Mouse (Mus musculus): ENCODE measurements around the gene Pparg.

Pparg gene

DNA sequence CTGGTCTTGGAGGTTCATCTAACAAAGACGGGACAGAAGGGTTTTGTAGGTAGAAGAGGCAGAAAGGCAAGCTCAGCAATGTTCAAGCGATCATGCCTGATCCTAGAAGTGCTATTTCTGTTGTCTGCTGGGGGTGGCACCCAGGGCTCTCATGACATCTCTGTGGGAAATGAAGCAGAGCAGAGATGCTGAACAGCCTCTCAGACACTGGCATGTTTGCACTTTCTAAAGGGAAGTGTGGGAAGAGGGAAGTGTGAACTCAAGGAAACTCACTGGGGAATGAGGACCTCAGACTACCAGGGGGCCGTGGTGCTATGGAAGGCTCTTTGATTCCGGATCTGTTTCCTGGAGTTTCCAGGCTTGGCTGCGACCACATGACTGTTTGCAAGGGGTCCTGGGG is 144.2 kb downstream of the Pparg start:
- no peak for DNase-seq (ENCODE audit: low spot score in 2 of 2)

DNA sequence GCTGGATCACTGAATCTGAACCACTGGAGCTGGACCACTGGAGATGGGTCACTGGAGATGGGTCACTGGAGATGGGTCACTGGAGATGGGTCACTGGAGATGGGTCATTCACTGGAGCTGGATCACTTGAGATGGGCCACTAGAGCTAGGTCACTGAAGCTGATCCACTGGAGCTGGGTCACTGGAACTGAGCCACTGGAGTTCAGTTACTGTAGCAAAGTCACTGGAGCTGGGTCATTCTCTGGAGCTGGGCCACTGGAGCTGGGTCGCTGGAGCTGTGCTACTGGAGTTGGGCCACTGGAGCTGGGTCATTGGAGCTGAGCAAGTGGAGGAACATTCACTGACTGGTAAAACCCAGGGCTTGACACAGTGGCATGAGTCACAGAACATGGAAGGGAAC is 145.7 kb downstream of the Pparg start:
- no peak for DNase-seq (ENCODE audit: low spot score in 2 of 2)

DNA sequence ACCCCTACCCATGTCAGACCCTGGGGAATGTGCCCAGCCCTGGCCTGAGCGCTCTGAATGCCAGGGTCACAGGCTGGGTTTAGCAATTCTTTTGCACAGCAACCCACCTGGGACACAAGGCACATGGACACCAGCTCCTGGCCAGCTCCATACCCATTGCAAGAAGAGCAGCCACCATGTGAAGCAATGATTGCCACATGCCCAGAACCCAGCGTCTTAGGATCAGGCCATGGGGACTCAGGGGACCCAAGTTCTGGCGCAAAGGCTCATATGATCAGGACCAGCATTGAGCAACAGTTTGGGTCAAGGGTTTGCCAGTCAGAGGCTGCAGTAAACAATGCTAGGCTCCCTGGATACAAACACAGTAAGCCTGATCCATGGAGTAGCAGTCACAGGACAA is 150.7 kb downstream of the Pparg start:
- no peak for DNase-seq (ENCODE audit: low spot score in 2 of 2)

DNA sequence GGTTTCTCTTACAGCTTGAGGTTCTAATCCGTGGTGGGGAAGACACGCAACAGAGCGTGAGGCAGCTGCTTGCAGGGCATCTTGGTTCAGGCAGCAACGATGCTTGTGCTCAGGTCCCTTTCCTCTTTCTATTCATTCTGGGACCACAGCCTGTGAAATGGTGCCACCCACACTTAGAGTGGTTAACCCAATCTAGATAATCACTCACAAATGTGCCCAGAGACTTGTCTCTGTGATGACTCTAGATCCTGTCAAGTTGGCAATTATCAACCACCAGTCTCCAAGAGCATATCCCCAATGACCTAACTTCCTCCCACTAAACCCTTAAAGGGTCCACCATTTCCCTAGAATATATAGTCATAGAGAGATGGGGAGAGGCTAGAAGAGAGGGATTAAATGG is 152.5 kb downstream of the Pparg start:
- DNase-seq (ENCODE audit: low spot score in 2 of 2): no peak

DNA sequence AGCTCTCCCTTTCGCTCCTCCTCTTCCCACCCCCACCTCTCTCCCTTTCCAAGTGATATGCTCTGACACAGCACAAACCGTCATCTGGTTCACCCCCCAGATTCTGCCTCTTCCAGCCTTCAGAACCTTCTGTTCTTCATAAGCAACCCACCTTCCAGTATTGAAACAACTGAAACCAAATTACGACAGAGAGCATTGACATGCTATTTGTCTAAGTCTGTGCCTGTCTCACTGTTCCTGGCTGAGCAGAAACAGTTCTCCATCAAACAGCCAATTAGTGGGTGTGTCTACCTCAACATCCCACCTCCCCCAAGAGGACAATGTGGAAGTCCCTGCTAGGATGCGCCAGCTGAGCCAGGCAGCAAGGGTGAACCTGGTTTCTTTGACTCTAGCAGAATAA is 157.2 kb downstream of the Pparg start:
- no peak for DNase-seq (ENCODE audit: low spot score in 2 of 2)

DNA sequence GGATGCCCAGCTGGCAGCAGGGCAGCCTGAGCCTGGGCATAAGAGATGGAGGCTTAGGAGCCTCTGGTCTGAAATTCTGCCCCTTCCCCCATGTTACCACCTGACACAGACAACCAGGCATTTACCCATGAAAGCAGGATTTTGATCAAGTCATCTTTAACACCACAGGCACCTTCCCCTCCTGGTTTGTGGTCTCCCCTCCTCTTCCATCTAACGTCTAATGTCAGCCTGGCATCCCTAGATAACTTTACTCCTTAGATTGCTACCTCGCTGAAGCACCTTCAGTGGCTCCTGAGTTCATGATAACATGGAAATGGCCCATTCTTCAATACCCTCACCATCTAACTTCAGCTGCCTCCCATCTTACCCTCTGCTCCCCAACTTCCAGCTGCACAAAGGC is 157.6 kb downstream of the Pparg start:
- no peak for DNase-seq (ENCODE audit: low spot score in 2 of 2)

DNA sequence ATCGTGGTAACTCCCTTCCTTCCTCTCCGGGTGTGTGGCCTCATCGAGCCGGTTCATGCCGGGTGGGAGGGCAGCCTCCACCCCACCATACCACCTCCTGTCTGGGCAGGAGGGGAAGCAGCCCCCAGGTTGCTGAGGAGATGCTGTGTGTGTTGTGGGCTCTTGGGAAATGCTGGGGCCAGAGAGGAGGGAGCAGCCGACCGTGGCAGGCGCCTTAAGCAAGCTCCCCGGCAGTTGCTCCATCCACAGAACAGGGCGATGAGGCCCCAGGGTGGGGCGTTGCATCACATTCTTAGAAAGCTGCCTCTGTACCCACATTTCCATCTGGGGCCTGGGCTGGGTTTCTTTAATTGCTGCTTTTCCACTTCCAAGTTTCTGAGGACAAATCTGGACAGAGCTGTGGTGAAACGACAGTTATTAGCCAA is 158.5 kb downstream of the Pparg start:
- no peak for DNase-seq (ENCODE audit: low spot score in 2 of 2)

DNA sequence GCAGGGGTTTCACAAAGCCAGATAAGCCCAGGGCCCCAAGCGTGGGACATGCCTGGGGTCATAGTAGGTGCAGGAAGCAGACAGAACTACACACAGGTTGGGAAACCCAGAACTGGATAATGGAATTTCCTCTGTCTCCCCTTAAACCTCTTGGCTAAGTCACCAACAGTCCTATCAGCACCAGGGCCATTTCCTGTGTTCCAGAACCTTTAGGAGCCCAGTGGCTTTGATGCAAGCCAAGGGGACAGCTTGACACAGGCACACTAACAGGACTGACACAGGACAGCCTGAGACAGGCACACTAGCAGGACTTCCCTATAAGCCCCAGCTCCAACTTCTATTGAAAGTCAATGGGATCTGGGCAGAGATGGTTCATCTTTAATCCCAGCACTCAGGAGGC is 161.2 kb downstream of the Pparg start:
- DNase-seq (ENCODE audit: low spot score in 2 of 2): no peak

DNA sequence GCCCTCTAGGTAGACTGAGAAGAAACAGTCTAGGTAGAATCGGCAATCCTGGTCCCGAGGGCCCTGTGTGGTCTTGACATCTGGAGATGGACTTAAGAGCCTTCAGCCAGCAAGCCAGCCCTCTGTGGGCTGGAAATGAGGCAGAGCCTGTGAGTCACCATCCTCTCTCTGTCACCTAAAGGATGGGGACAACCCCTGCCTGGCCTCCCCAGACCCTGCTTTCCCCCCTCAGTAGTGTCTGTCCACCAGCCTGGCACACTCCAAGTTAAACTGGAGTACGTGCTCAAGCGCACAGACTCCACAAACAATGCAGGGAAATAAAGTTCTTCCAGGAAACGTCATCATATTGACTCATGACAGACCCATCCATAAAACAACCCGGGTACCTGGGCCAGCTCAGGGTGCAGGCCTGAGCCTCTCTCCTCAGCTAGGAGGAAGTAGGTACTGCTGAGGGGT is 162.0 kb downstream of the Pparg start:
- no peak for DNase-seq (ENCODE audit: low spot score in 2 of 2)

DNA sequence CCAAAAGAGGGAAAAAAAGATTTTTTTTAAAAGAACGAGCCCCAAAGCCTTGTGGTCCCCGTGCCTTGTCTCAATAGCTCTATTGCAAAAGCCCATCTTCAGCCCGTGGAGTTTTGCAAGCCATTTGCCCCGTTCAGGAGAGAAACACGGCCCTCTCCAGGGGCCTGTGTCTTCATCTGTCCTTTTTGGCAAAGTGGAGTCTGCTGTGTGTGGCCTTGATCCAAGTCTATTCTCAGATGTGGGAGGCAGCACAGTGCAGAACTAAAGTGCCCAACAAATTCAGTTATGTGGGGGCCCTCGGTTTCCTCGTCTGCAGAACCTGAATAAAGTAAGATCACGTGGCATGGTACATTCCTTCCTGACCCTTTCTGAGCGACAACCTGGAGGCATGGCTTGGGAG is 162.4 kb downstream of the Pparg start:
- DNase-seq (ENCODE audit: low spot score in 2 of 2): peak; percentile 61 to 63

DNA sequence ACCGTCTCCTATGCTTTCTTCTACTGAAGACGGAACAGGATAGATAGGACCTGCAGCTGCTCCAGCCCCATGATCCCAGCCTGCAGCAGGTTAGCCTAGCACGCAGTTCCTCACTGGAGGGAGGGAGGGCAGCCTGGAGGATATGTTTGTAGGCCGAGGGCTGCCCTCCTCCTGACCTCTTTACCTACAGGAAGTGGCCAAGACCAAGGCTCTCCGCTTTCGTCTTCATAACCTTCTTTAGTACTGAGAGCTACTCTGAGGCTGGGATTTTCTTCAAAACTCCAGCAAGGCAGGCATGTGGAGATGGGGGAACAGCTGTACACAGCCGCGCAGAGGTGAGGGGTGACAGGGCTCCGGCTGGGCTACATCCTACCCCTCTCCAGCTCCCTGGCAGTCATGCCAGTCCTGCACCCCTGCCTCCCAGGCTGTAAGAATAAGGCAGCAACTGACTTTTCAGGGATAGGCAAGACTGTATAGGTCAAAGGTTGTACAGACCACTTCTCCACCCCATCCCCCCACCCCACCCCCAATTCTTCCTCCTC is 163.8 kb downstream of the Pparg start:
- no peak for DNase-seq (ENCODE audit: low spot score in 2 of 2)

DNA sequence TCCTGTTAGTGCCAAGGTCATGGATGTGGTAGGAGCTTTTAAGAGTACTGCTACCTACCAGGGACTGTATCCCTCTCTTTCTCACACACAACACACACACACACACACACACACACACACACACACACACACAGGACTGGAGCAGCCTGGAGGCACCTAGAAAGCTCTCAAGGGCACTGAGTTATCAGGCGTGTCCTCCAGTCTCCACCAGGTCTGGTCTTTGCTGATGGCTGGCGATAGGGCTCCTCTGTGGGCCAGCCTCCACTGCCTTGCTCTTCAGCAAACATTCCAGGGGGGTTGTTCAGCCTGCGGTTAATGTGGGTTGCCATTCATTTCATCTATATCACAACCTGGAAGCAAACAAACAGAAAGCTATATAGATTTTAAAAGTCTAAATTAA is 166.7 kb downstream of the Pparg start:
- no peak for DNase-seq (ENCODE audit: low spot score in 2 of 2)

DNA sequence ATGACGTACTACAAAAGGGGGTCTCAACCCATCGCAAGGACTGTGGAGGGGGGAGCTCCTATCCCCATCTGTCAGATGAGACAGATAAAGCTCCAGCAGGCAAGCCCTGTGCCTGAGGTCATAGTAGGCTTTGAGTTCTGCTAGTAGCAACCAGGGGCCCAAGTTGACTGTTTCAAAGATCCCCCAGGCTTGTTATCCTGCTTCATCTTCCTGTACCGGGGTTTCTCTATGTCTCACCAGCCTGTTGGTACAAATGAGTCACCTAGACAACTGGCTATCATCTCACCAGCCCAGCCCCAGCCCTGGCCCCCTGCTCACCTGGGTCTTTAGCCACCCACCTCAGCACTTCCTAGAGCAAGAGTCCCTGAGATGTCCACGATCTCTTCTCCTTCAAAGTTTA is 167.6 kb downstream of the Pparg start:
- no peak for DNase-seq (ENCODE audit: low spot score in 2 of 2)

DNA sequence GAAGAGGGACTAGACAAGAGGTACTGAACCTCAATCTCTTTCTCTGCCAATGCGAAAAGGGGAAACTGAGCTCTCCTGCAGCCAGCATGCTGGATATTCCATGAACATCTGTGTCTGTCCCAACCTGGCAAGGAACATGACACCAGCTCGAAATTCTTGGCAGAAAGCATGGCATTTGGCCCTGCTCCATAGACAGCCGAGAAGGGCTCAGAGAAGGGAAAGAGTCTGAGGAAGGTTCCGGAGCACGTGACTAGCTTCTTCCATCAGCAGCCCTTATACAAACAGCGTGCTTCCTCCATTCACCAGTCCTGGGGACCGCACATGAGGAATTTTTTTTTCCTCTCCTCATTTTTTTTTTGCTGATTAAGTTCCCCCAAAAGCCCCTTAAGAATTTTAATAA is 173.9 kb downstream of the Pparg start:
- no peak for DNase-seq (ENCODE audit: low spot score in 2 of 2)

DNA sequence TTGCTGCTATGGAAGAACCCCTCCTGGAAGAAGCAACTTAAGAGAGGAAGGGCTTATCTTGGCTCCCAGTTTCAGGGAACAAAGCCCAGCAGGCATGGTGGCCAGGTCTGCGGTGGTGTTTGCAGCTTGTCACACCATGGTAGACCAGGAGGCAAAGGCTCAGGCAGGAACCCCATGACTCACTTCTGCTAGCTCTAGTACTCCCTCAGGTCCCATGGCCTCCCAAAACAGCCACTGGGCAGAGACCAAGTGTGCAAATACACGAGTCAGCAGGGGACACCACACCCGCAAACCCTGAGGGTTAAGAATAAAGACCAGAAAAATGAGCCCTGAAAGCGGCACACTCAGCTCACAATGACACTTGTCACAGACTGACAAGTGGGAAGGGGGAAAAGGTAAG is 175.4 kb downstream of the Pparg start:
- DNase-seq (ENCODE audit: low spot score in 2 of 2): no peak

DNA sequence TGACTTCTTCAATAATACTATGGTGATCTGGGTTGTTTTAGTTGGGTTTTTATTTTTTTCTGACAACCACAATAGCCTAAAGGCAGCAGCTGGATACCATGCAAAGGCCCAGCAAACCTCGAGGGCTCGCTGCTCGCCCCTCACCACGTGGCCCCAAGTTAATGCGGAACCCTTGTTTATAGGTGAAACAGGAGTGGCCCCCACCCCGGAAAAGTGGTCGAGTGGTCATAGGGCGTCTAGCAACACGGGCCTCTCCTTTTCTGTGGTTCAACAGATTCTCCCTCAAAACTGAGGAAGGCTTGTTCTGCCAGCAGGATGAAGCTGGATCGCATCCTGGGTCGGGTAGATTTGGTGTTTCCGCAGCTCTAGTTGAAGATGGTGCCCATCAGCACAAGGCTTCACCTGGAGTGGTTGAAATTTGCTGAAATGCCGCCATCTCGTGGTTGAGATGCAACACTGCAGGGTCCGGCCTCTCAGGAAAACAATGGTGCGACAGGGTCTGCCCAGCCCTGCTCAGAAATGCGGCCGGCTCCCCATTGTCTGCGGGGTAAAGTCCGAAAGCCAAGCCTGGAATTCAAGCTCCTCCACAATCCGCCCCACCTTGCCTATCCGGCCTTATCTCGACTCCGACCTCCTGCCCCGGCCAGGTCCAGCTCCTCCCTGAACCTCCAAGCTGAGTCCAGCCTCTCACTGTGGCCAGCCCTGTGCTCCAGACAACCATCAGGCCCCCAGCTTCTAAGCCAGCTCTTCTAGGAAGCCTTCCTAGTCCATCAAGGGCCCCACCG is 178.1 kb downstream of the Pparg start:
- DNase-seq (ENCODE audit: low spot score in 2 of 2): peak; percentile 86 to 87

Data from right cerebral cortex, adult 2 months (tissue).